Mouse (Mus musculus): ENCODE results near the gene Cmklr1. TPM values are rescaled to one million over a fixed set of nuclear protein-coding genes. Genes with fewer than 3 reads are reported as not detected.

The Cmklr1 gene
- polyA plus RNA-seq, 1 experiment from 2014 or later, result 21.4 TPM

DNA sequence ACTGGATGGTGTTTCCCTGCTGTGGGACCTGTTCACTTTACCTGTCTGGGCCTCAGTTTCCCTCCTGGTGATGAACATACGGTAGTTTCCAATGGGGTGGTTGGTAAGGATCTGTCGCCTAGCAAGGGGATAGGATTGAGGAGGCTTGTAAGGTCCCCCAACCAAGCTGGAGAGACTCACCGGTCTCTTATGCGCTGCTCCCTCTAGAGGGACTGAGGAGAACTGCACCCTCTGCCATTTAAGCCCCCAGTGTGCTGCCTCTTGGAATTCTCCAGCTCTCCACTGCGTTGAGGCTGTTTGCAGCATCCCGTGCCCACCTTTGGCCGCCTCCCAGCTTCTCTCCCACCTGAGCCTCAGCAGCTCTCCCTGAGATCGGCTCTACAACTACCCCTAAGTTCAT, 70.0 kb downstream of the Cmklr1 start:
- no peak for ATAC-seq (ENCODE audit: borderline replicate concordance, extremely low read depth, low FRiP score, low TSS enrichment)
- 42% methylated on average over 8 of the region's 8 CpGs for WGBS
- no peak overlapping the region for H3K4me2 ChIP-seq
- H3K27ac ChIP-seq, result no peak overlapping the region
- H3K9ac ChIP-seq, result no peak overlapping the region
- no peaks in the 10 kb centered on the region for H3K36me3 ChIP-seq
- H3K4me3 ChIP-seq, result no peak overlapping the region
- no peaks in the 10 kb centered on the region for H3K4me1 ChIP-seq
- no peaks in the 10 kb centered on the region for H3K9me3 ChIP-seq
- no peaks in the 10 kb centered on the region for H3K27me3 ChIP-seq

DNA sequence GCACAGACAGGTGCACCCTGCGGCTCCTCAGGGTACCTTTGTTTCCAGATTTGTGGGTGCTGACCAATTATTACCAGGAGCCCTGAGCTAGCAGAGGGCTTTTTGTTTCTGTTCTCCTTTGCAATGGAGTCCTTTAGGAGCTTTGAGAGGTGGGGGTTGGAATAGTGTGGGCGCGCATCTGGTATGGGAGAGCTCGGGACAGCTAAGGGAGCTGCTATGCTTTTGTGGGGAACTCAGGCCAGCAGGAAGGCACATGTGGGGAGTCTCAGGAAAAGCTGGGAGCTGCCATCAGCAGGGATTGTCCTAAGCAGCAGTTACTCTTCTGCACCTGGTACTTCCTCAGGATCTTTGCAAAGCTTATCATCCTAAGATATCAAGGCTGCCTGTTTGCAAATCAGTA, 71.1 kb downstream of the Cmklr1 start:
- Histone ChIP-seq H3K9ac (no peak overlapping the region), H3K4me3 (no peak overlapping the region), H3K36me3 (no peaks in the 10 kb centered on the region), H3K27ac (no peak overlapping the region), H3K27me3 (no peaks in the 10 kb centered on the region), H3K4me1 (no peaks in the 10 kb centered on the region), H3K9me3 (no peaks in the 10 kb centered on the region), H3K4me2 (no peak overlapping the region)
- ATAC-seq (ENCODE audit: borderline replicate concordance, extremely low read depth, low FRiP score, low TSS enrichment), result no peak
- WGBS, result 72% methylated on average over 4 of the region's 4 CpGs

DNA sequence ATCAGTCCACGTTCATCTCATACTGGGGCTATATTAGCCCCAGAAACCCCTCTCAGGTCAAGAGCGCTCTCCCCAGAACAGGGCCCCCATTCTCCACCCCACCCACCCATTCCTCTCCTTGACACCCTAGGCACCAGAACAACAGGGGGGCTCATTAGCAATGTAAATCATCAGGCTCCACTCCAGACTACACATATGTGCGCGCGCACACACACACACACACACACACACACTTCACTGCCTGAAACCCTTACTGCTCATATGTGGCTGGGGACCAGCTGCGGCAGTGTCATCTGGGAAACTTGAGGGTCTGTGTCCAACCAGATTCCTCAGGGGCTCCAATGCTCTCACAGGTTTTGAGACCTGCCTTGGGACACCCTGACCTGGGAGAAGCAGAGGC, 71.8 kb downstream of the Cmklr1 start:
- H3K27me3 ChIP-seq, result no peaks in the 10 kb centered on the region
- H3K9me3 ChIP-seq, result no peaks in the 10 kb centered on the region
- no peaks in the 10 kb centered on the region for H3K36me3 ChIP-seq
- ATAC-seq (ENCODE audit: borderline replicate concordance, extremely low read depth, low FRiP score, low TSS enrichment), result no peak
- no peaks in the 10 kb centered on the region for H3K4me1 ChIP-seq
- no peak overlapping the region for H3K9ac ChIP-seq
- no peak overlapping the region for H3K27ac ChIP-seq
- WGBS, result 83% methylated on average over 6 of the region's 6 CpGs
- no peak overlapping the region for H3K4me3 ChIP-seq
- H3K4me2 ChIP-seq, result no peak overlapping the region

DNA sequence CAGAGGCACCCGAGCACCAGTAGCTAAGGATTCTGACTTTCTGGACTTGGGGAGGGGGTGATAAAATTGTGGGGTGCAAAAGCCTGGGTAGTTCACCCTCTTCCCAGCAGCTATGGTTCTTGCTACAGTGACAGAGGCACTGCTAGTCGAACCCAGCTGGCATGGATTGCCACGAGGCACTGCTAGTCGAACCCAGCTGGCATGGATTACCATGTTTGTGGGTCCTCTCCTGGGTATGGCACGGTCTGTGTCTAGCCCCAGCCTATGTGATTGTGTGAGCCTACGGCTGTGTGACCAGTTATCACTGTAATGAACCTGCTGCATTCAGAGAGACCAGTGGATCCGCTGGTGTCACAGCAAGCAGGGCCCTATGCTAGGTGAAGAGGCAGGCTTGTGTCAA, 72.7 kb downstream of the Cmklr1 start:
- 73% methylated on average over 7 of the region's 7 CpGs for WGBS
- H3K4me2 ChIP-seq, result no peak overlapping the region
- H3K27ac ChIP-seq, result no peak overlapping the region
- no peaks in the 10 kb centered on the region for H3K4me1 ChIP-seq
- no peak for ATAC-seq (ENCODE audit: borderline replicate concordance, extremely low read depth, low FRiP score, low TSS enrichment)
- H3K27me3 ChIP-seq, result no peaks in the 10 kb centered on the region
- no peak overlapping the region for H3K4me3 ChIP-seq
- no peaks in the 10 kb centered on the region for H3K36me3 ChIP-seq
- no peaks in the 10 kb centered on the region for H3K9me3 ChIP-seq
- H3K9ac ChIP-seq, result no peak overlapping the region

DNA sequence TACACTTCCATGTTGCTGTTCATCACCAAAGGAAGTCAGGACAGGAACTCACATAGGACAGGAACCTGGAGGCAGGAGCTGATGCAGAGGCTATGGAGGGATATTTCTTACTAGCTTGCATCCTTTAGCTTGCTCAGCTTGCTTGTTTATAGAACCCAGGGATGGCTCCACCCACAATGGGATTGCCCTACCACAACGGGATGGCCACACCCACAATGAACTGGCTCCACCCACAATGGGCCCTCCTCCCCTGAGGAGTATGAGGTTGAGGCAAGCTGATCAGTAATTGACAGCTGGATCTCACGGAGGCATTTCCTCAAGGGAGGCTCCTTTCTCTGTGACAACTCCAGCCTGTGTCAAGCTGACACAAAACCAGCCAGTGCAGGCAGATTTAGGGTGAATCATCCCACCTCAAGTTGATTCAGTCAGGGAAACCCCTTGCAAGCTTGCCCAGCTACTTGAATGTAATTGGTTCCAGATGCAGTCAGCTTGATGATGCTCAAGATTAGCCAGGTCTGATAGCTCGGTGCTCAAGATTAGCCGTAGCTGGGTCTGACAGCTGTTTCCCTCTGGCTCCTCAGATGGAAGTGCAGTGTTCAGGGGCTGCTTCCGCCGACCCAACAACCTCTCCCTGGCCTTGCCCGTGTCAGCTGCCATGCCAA, 80.0 kb downstream of the Cmklr1 start:
- WGBS, result 37% methylated on average over 7 of the region's 7 CpGs
- Histone ChIP-seq H3K27ac (no peak overlapping the region), H3K27me3 (no peaks in the 10 kb centered on the region), H3K4me1 (no peaks in the 10 kb centered on the region), H3K4me2 (no peak overlapping the region), H3K36me3 (no peaks in the 10 kb centered on the region), H3K4me3 (no peak overlapping the region), H3K9ac (no peak overlapping the region), H3K9me3 (no peaks in the 10 kb centered on the region)
- ATAC-seq (ENCODE audit: borderline replicate concordance, extremely low read depth, low FRiP score, low TSS enrichment), result no peak

DNA sequence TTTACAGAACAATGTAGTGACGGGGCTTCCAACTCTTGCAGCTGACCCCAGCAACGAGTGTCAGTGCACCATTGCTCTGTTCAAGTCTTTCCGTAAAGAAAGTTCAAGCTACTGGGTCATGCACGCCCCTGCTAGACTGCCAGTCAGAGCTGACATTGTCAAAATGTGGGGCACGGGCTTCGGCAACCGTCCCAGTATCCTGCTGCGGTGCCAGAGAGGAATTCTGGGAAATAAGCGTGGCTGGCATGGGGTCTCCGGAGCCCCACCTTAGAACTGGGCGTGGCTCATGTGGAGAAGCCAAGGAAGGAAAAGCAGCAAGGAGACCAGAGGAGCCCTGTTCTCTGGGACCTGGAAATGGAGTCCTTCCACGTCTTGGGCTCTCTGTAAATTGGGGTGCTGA, 84.4 kb downstream of the Cmklr1 start:
- H3K9ac ChIP-seq, result no peak overlapping the region
- H3K9me3 ChIP-seq, result no peaks in the 10 kb centered on the region
- H3K27ac ChIP-seq, result no peak overlapping the region
- H3K4me1 ChIP-seq, result no peaks in the 10 kb centered on the region
- no peak overlapping the region for H3K4me2 ChIP-seq
- H3K27me3 ChIP-seq, result no peaks in the 10 kb centered on the region
- ATAC-seq (ENCODE audit: borderline replicate concordance, extremely low read depth, low FRiP score, low TSS enrichment), result no peak
- H3K4me3 ChIP-seq, result no peak overlapping the region
- WGBS, result 70% methylated on average over 12 of the region's 12 CpGs
- no peaks in the 10 kb centered on the region for H3K36me3 ChIP-seq

DNA sequence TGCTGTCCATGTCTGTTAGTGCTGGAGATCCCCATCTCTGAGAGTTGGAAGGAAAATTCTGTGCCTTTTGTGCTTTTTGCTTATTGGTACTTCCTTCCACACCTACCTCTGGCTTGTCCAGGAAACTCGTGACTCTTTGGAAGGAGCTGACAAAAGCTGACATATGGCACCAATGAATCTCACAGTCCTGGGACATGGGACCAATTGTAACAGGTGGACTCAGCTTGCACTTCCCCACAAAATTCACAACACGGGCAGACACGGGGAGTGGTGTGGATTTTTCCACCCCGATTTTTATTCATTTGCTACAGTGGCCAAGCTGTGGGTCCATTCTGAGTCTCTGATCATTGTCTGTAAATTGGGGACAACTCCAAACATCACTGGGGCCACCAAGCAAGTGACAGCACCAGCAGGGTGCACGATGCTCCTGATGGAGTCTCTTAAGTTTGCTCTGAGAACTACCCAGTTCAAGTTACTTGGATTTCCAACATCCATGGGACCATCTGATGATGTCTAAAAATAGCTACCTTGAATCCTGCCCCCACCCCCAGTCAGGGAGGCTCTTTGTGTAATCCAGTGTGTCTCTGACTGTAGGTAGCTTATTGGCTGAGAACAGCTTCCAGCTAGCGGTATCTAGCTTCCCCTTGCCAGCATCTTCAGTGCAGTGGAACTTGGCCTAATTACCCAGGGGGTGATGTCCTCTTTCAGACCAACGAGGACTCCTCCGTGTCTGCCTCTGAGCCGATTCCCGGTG, 84.9 kb downstream of the Cmklr1 start:
- H3K36me3 ChIP-seq, result no peaks in the 10 kb centered on the region
- 69% methylated on average over 10 of the region's 10 CpGs for WGBS
- no peak for ATAC-seq (ENCODE audit: borderline replicate concordance, extremely low read depth, low FRiP score, low TSS enrichment)

DNA sequence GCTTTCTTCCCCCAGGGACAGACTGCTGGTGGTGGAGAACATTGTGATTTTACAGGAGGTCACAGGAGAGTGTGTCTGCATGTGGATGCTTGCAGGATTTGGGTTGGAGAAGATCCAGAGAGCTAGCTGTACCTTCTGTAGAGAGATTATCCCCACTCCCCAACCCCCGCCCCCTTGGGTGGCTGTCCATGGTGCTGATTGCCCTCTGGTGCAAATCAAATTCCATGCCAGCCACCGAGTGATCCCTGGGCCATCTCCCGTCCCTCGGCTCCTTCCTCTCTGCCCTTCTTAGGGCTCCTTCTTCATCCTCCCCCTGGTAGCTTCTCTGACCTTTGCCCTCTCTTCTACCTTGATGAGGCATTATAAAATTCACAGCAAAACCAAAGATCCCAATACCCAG, 85.8 kb downstream of the Cmklr1 start:
- WGBS, result 35% methylated on average over 4 of the region's 4 CpGs
- H3K27me3 ChIP-seq, result no peaks in the 10 kb centered on the region
- no peak overlapping the region for H3K27ac ChIP-seq
- ATAC-seq (ENCODE audit: borderline replicate concordance, extremely low read depth, low FRiP score, low TSS enrichment), result no peak
- no peaks in the 10 kb centered on the region for H3K4me1 ChIP-seq
- no peak overlapping the region for H3K4me2 ChIP-seq
- no peaks in the 10 kb centered on the region for H3K36me3 ChIP-seq
- no peak overlapping the region for H3K4me3 ChIP-seq
- no peaks in the 10 kb centered on the region for H3K9me3 ChIP-seq
- no peak overlapping the region for H3K9ac ChIP-seq

More for the DNA sequence above, 84.9 kb downstream of the Cmklr1 start:
- Histone ChIP-seq H3K27me3 (no peaks in the 10 kb centered on the region), H3K9ac (no peak overlapping the region), H3K4me1 (no peaks in the 10 kb centered on the region), H3K4me3 (no peak overlapping the region), H3K9me3 (no peaks in the 10 kb centered on the region), H3K27ac (no peak overlapping the region), H3K4me2 (no peak overlapping the region)

Other genes with a start within 250 kb of the Cmklr1 start
- 5.5 and 5.6 TPM in 2 replicates for gene Wscd2, start 160.1 kb downstream of the Cmklr1 start, polyA plus RNA-seq (2015; fragmentation: Nextera tagmentation; extraction: Ambion mirVana)
- 0.24 TPM in 1 of 2 replicates, not detected in the other for gene 1700069L16Rik, start 74.3 kb upstream of the Cmklr1 start, polyA plus RNA-seq (2015; fragmentation: Nextera tagmentation; extraction: Ambion mirVana)
- gene Ficd, start 85.4 kb upstream of the Cmklr1 start, polyA plus RNA-seq (2015; fragmentation: Nextera tagmentation; extraction: Ambion mirVana), result 5.4 and 6.6 TPM in 2 replicates
- 55.4 and 58.8 TPM in 2 replicates for gene Sart3, start 122.1 kb upstream of the Cmklr1 start, polyA plus RNA-seq (2015; fragmentation: Nextera tagmentation; extraction: Ambion mirVana)
- gene Iscu, start 122.3 kb upstream of the Cmklr1 start, polyA plus RNA-seq (2015; fragmentation: Nextera tagmentation; extraction: Ambion mirVana), result 108 and 111 TPM in 2 replicates
- 47.0 and 48.1 TPM in 2 replicates for gene Tmem119, start 150.1 kb upstream of the Cmklr1 start, polyA plus RNA-seq (2015; fragmentation: Nextera tagmentation; extraction: Ambion mirVana)
- 4.6 and 8.2 TPM in 2 replicates for gene Selplg, start 182.2 kb upstream of the Cmklr1 start, polyA plus RNA-seq (2015; fragmentation: Nextera tagmentation; extraction: Ambion mirVana)